Mouse (Mus musculus) frontal cortex, adult 2 months (tissue): Measurements from ENCODE around the gene Trdmt1. TPM values are rescaled to one million over a fixed set of nuclear protein-coding genes. Genes with fewer than 3 reads are reported as not detected.

Source experiments
- DNase-seq, 2 experiments: peaks; one replicate each; pipeline ENCODE4 v3.0.0; 2022; ENCODE audit warnings: low spot score in 1 of 2; ENCODE audit errors: extremely low spot score in 1 of 2
- polyA plus RNA-seq: library from polyadenylated mRNA; depleted of rRNA; stranded (reverse); fragments of >200 nt; gene quantifications from 2 replicates; pipeline ENCODE4 v1.2.3, GENCODE M21; 2012; rRNA removed

The Trdmt1 gene
- polyA plus RNA-seq, 1 experiment: 5.7 TPM

- DNase-seq: peak; percentile 6 to 19
Observed at GRCm38 (mm10) chr2:13500298-13500999, 44.0 kb downstream of the Trdmt1 start.

- DNase-seq: no peak
Observed at GRCm38 (mm10) chr2:13499196-13499595, 45.3 kb downstream of the Trdmt1 start.

GRCm38 (mm10) chr2:13496087-13496486, 48.4 kb downstream of the Trdmt1 start:
- peak in 1 of 2 experiments; percentile 3 for DNase-seq

GRCm38 (mm10) chr2:13492927-13493326, 51.5 kb downstream of the Trdmt1 start:
- no peak for DNase-seq

GRCm38 (mm10) chr2:13491734-13492133, 52.7 kb downstream of the Trdmt1 start, which contains the start of gene Cubn:
Gene Cubn (minus strand): TSS chr2:13491813.
- no peak for DNase-seq

GRCm38 (mm10) chr2:13490480-13490879, 54.0 kb downstream of the Trdmt1 start:
- no peak for DNase-seq

GRCm38 (mm10) chr2:13486470-13486869, 58.0 kb downstream of the Trdmt1 start:
- no peak for DNase-seq

- no peak for DNase-seq
Observed at GRCm38 (mm10) chr2:13484566-13484965, 59.9 kb downstream of the Trdmt1 start.

- no peak for DNase-seq
Observed at GRCm38 (mm10) chr2:13480744-13481143, 63.7 kb downstream of the Trdmt1 start.

GRCm38 (mm10) chr2:13479165-13479564, 65.3 kb downstream of the Trdmt1 start:
- no peak for DNase-seq

GRCm38 (mm10) chr2:13470108-13470507, 74.4 kb downstream of the Trdmt1 start:
- DNase-seq: no peak

GRCm38 (mm10) chr2:13469641-13470040, 74.8 kb downstream of the Trdmt1 start:
- DNase-seq: no peak

GRCm38 (mm10) chr2:13466685-13467084, 77.8 kb downstream of the Trdmt1 start:
- no peak for DNase-seq

Other genes with a start within 250 kb of the Trdmt1 start
- 0.42 TPM in 2 replicates for gene Cubn, start 52.9 kb downstream of the Trdmt1 start, polyA plus RNA-seq
- gene Vim, start 29.3 kb upstream of the Trdmt1 start, polyA plus RNA-seq: 125 and 135 TPM in 2 replicates
- 1.2 and 1.3 TPM in 2 replicates for gene St8sia6, start 249.4 kb upstream of the Trdmt1 start, polyA plus RNA-seq